Mouse (Mus musculus) kidney, adult 9 months (tissue): ENCODE measurements around the gene Dffb.

ENCODE experiments used
- DNase-seq: peaks from one replicate; pipeline ENCODE4 v3.0.0; 2022

Gene Dffb

GRCm38 (mm10) chr4:153974431-153975291 lies at the start of gene Dffb, which contains the start of gene Cep104:
Gene Dffb, minus strand, starts transcription at chr4:153975126.
Gene Cep104, plus strand, starts transcription at chr4:153975194.
- DNase-seq = peak; percentile 96

DNA sequence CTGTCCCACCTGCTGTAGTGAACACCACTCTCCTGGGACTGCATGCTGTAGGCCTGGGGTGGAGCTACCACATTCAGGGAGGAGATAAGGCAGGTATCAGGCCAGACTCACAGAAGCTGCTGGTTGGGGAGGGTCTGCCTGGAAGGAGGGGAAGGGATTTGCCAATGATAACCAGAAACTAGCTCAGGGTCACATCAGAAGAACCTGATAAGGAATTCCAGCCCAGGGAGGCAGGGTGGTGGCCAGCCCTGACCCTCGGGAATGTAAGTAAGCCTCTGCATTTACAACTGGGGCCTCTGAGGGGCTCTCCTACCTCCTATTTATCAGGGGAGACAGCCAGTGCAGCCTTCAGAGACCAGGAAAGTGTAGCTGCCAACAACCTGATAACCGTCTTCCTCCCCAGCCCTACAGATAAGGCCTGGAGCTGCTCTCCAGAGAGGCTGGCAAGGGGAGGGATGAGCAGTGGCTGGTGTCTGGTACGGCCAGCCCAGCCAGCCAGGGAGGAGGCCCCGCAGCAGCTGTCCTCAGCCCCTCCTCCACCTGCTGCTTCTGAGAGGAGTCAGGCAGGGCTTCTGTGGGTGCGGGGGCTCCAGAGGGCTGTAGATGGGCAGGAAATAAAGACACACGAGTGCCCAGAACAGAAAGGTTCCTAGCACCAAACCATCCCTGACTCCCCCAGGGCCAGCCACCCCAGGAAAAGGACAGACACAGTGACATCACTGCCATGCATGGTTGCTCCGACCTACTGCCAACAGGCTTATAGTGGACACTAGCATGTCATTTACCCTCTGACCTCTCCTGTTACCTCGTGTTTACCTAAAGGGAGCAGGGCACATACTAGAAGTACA lies 49.1 kb upstream of the Dffb start:
- DNase-seq = peak; percentile 60

DNA sequence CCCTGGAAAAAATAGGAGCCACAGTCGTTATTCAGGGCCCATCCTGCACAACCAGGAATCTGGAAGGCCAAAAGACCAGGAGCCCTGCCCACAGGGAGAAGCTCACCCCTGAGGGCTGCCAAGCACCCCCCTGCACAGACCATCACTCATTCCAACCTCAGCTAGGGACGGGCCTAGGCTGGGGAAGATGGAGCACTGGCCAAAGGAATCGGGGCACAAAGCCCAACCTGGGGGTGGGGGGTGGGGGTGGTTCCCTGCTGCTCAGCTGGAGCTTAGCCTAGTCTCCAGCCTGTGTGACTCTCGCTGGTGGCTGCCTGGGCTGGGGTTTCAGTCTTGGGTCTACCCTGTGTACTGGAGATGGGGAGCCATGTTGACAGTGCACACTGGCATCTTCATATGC lies 47.9 kb upstream of the Dffb start:
- no peak for DNase-seq

GRCm38 (mm10) chr4:154022407-154022806 lies 47.5 kb upstream of the Dffb start:
- peak; percentile 97 for DNase-seq

DNA sequence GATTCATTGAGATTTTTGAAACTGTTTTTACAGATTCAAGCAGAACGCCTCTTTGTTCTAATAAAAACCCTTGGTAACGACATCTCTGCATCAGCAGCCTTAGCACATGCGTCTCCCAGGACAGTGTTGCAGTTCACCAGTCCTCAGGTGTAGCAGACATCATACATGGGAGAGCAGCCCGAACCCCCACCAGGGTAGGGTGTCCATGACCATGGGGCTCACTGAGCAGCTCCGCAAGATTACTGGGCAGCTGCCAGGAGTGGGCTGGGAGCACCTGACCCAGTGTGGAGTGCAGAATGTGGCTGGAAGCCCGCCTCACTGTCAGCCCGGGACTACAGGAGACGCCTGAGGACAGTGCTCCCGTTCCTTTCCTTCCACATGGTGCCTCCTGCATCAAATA lies 46.5 kb upstream of the Dffb start:
- DNase-seq = peak; percentile 73

DNA sequence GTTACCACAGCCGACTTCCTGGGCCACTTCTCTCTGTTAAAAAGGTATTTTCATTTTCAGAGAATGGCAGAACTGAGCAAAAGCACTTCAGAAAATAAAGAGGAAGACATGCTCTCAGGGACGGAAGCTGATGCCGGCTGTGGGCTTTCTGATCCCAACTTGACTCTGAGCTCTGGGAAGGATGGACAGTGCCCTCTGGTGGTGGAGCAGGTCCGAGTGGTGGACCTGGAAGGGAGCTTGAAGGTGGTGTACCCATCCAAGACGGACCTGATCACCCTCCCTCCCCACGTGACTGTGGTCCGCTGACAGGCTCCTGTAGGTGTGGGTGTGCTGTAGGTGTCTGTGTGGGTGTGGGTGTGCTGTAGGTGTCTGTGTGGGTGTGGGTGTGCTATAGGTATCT lies 44.6 kb upstream of the Dffb start:
- peak; percentile 88 for DNase-seq

DNA sequence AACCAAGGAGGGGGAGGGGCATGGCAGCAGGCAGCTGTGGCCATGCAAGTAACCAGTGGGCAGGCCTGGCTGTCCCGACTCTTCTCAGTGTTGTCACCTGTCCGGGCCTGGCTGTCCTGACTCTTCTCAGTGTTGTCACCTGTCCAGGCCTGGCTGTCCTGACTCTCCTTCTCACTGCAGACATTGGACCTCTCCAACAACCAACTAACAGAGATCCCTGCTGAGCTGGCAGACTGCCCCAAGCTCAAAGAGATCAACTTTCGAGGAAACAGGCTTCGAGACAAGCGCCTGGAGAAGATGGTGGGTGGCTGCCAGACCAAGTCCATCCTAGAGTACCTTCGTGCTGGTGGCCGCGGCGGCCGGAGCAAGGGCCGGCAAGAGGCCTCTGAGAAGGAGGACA lies 40.5 kb upstream of the Dffb start:
- DNase-seq = peak; percentile 64

GRCm38 (mm10) chr4:154012132-154012882 lies 37.4 kb upstream of the Dffb start:
- no peak for DNase-seq

DNA sequence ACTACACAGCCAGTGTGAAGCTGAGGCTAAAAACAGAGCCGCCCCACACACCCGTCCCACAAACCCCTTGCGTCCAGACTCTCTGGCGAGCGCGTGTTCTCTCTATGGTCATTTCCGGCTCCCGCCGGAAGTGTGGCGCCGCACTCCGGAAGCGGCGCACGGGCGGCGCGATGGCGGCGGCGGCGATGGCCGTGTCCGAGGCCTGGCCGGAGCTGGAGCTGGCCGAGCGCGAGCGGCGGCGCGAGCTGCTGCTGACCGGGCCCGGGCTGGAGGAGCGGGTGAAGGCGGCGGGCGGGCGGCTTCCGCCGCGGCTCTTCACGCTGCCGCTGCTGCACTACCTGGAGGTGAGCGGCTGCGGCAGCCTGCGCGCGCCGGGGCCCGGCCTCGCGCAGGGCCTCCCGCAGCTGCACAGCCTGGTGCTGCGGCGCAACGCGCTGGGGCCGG lies 36.7 kb upstream of the Dffb start, which contains the start of gene Lrrc47:
TSS of gene Lrrc47 (plus strand) at position 86 of the 444 bp plus-strand sequence.
- peak; percentile 85 for DNase-seq

DNA sequence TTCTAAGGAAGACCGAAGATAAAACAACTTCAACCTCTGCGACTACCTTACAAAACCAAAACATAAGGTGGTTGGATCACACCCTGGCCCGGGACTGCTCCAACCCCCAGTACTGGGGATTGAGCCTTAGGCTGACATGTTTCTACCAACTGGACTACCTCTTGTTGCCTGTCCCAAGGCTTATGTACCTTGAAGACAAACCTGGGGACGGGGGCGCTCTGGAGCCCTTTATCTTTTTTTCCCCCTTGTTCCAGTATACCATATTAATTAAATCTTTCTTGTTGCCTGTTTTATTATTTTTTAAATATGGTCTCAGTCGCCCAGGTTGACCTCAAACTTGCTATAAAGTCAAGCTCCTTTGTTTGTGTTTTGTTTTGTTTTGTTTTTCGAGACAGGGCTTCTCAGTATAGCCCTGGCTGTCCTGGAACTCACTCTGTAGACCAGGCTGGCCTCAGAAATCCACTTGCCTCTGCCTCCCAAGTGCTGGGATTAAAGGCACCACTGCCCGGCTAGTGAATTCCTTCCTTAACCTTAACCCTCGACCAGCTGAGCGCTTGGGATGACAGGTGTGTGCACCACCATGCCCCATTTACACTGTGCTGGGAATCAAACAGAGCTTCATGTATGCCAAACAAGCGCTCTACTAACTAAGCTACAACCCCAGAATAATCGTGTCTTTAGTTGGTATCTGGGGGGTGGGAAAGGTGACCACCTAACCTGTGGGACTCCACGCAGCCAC lies 36.1 kb upstream of the Dffb start:
- no peak for DNase-seq

DNA sequence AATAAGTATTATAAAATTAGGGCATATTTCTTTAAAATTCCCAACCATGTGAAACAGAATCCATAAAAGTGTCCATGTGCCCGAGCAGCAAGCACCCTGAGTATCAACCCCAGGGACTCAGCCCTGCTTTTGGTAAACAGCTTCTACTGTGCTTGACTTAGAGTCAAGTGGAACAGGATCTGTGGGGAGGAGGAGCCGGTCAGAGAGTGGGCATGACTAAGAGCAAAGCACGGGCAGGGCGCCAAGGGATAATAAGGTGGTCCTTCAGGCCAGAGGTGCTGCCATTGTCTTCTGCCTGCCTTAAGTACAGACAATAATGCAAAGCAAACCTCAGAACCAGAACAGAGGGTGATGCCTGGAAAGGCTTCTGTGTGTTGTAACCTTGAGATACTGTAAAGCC lies 32.8 kb upstream of the Dffb start:
- no peak for DNase-seq

DNA sequence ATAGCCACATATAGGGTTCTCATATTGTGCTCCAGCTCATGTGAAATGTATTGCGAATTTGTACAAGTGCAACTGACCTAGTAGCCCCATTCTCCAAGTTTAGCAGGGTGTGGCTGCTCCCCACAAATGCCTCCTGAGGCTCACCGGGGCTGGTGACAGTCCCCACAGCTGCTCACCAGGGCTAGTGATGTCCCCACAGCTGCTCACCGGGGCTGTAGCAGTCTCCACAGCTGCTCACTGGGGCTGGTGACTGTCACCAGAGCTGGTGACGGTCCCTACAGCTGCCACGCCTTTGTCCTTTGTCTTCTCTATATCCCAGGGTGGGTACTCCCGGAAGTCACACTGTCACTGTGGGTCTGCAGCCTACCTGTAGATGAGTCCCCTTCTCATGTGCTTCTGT lies 31.3 kb upstream of the Dffb start:
- DNase-seq = no peak

GRCm38 (mm10) chr4:154005488-154005887 lies 30.6 kb upstream of the Dffb start:
- DNase-seq = no peak

GRCm38 (mm10) chr4:153993505-153993904 lies 18.6 kb upstream of the Dffb start:
- DNase-seq = no peak

DNA sequence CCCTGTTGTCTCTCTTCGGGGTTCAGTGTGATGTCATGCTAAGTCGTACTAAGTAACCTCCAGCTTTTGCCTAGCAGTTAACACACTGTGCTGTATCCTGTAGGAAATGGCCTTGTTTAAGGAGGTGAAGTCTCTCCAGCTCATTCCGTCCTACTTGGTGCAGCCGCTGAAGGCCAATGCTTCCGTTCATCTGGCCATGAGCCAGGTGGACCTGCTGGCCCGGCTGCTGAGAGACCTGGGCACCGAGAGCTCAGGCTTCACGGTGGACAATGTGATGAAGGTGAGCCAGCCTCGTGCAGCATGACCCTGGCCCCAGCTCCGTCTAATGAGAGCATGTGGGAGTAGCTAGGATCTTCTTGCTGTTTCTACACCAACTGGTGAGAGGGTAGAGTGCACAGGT lies 17.8 kb upstream of the Dffb start:
- no peak for DNase-seq

DNA sequence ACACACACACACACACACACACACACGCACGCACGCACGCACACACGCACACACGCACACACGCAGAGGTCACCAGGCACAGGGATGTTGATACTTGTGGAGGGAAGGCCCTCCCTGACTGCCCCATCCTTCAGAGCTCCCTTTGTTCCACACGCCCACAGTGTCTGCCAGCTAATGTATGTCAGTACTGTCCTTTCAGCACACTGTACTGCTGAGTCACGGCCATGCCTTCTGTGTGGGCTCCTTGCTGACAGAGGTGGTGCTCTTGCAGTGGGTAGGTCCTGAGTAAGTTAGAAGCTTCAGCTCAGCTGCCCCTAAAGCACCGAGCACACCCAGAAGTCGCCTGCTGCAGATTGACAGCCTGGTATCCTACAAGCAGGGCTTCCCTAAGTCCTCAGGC lies 5.5 kb upstream of the Dffb start:
- no peak for DNase-seq

DNA sequence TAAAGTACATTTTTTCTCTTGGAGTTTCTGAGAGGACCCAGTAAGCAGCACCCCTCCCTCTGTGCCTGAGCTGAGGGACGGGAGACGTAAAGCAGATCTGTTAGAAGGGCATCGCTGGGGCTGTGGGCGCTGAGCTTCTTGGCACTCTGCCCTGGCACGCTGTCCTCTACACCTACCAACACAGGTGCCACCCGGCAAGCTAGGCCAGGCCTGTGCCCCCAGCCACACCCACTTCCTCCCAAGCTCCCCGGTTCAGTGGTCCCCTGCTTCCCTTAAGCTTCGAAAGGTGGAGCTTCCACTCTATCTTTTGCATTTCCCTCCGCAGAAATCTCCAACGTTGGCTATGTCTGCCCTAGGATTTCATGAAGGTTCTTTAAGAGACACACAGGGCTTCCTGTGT lies 4.3 kb upstream of the Dffb start:
- no peak for DNase-seq

- DNase-seq = no peak
These were observed 842 bp upstream of the Dffb start for GRCm38 (mm10) chr4:153975768-153976167.

DNA sequence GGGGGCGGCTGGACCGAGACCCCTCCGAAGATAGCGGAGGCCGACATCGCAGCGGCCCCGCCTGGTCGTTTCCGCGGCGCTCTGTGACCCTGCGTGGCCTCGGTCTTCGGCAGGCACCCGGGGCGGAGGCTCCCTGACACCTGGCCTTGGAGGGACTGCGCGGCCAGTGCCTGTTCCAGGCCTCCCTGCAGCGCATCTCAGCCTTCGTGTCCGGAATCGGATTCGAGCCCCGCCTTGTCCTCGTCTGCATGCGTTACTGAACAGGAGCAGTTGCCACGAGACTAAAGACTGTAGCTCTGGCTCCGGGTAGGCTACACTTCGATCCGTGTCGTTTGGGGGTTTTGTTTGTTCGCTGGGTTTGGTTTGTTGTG lies 351 bp upstream of the Dffb start:
- no peak for DNase-seq

DNA sequence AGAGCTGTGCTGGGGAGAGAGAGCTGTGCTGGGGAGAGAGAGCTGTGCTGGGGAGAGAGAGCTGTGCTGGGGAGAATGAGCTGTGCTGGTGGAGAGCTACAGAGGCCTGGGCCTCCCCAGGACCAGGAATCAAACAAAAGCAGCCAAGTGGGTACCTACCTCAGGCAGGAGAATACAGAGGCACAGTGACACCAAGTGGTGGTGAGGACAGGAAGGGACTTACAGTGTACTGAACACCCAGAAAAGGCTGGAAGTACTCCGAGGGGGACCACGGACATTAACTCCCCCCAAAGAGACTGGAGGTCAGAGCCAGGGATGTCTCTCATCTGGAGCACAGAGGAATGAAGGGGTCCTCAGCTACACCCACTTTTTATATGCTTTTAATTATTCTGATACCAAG lies 6.9 kb downstream of the Dffb start:
- DNase-seq = no peak

DNA sequence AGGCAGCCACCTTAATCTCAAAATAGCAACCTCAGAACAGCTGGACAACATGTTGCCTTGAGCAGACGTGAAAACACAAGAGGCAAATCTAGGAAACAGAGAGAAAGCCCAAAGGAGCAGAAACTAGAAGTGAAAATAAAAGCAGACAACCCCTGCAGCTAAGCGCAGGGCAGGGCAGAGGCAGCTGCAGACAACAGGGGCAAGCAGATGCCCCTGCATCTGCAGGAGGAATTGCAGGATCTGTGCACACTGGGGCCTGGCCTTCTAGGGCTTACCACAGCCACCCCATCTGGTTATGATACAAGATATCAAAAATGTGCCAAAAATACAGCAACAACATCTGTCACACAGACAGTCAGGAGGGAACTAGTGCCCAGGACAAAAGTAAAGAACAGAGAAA lies 7.4 kb downstream of the Dffb start:
- DNase-seq = no peak

DNA sequence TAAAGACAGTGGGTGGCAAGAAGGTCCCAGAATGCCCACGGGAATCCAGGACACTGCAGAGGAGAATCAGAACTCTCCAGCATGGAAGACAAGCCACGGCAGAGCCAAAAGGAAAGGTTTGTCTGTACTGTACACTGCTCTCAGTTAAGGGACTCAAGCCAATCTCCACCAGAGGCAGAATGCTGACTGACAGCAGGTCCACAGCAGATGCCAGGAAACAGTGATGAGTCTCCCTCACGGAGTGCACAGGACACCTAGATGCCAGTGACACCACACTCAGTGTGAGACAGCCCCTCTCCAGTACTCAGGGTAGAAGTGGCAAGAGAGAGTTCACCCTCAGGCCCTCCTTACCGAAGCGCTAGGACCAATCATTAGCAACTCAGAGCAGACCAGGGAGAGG lies 8.3 kb downstream of the Dffb start:
- DNase-seq = no peak
